Mouse (Mus musculus) liver, embryonic 14.5 days (tissue): Measurements from ENCODE around the gene Itgb3. TPM values are rescaled to one million over a fixed set of nuclear protein-coding genes. Genes with fewer than 3 reads are reported as not detected.

Source experiments
- ATAC-seq: fragments of 200-750 bp; cut with Nextera tagmentation; 2 replicates; pipeline ENCODE4 v1.8.0; 2017; ENCODE audit warnings: moderate number of reproducible peaks, mild to moderate bottlenecking, moderate library complexity; ENCODE audit not compliant: insufficient read depth
- DNase-seq, 3 experiments: peaks; one replicate each; pipeline ENCODE4 v3.0.0-alpha.2; 2012 to 2013; ENCODE audit warnings: low read depth in 3 of 3, low spot score in 3 of 3
- H3K27ac ChIP-seq: fragments of 300-500 bp; sonication (generic); 2 replicates; pipeline ENCODE4 v1.5.1; 2014; ENCODE audit warnings: moderate library complexity, mild to moderate bottlenecking, control low read depth, inconsistent platforms
- H3K27me3 ChIP-seq: fragments of 300-500 bp; sonication (generic); 2 replicates; pipeline ENCODE4 v1.6.1; 2014; ENCODE audit warnings: mild to moderate bottlenecking, low read length, moderate library complexity; ENCODE audit not compliant: control insufficient read depth, insufficient read depth
- H3K36me3 ChIP-seq: fragments of 300-500 bp; sonication (generic); replicated peaks from 2 replicates; pipeline ENCODE4 v1.6.1; 2014; ENCODE audit warnings: low read depth; ENCODE audit not compliant: control insufficient read depth, insufficient read depth
- H3K4me1 ChIP-seq, 2 experiments: fragments of 200-500 bp in 1 of 2; fragments of 300-500 bp in 1 of 2; sonication (generic) in 1 of 2; replicated peaks; 2 replicates each; pipeline ENCODE4 v1.6.1; 2012 to 2014; ENCODE audit warnings: antibody characterized with exemption in 1 of 2, inconsistent platforms in 1 of 2, low read length in 1 of 2; ENCODE audit not compliant: control insufficient read depth in 2 of 2, insufficient read depth in 2 of 2
- H3K4me2 ChIP-seq: fragments of 300-500 bp; sonication (generic); 2 replicates; pipeline ENCODE4 v1.6.1; 2014; ENCODE audit warnings: low read depth, mild to moderate bottlenecking, control low read depth, moderate library complexity
- H3K4me3 ChIP-seq, 2 experiments: fragments of 200-500 bp in 1 of 2; fragments of 300-500 bp in 1 of 2; sonication (generic) in 1 of 2; 2 replicates each; pipeline ENCODE4 v1.5.1; 2012 to 2014; ENCODE audit warnings: low read depth in 2 of 2, low read length in 2 of 2, mild to moderate bottlenecking in 2 of 2, control low read depth in 1 of 2, inconsistent platforms in 1 of 2, moderate library complexity in 1 of 2; ENCODE audit not compliant: insufficient read depth in 1 of 2
- H3K9ac ChIP-seq: fragments of 300-500 bp; sonication (generic); replicated peaks from 2 replicates; pipeline ENCODE4 v1.6.1; 2014; ENCODE audit warnings: mild to moderate bottlenecking, control low read depth, moderate library complexity
- H3K9me3 ChIP-seq: fragments of 300-500 bp; sonication (generic); 2 replicates; pipeline ENCODE4 v1.6.1; 2016; ENCODE audit warnings: low read length, mixed read lengths; ENCODE audit not compliant: control insufficient read depth
- CTCF ChIP-seq: IDR thresholded peaks from 2 replicates; pipeline ENCODE4 v1.5.1; 2016; ENCODE audit warnings: antibody characterized with exemption, low read depth, control low read depth
- EP300 ChIP-seq: IDR thresholded peaks from 2 replicates; pipeline ENCODE4 v1.6.1; 2016; ENCODE audit warnings: antibody characterized with exemption, low read depth
- WGBS: fragments of 180-500 bp; shearing (Covaris S2); extraction: QIAGEN DNeasy Blood & Tissue Kit; methylation state at CpG from one replicate; pipeline ENCODE4 v1.1.7; 2014; ENCODE audit not compliant: insufficient replicate concordance; 5-methylcytosine and 5-hydroxymethylcytosine counted together
- polyA plus RNA-seq, 2 experiments: library from polyadenylated mRNA; depleted of rRNA in 1 of 2; stranded (reverse) in 1 of 2; unstranded in 1 of 2; fragments of >200 nt; fragmentation: Nextera tagmentation in 1 of 2; extraction: Ambion mirVana in 1 of 2; gene quantifications; 2 replicates each; pipeline versions ENCODE4 v1.2.1 to v1.2.3; 2012 to 2014

The Itgb3 gene
- polyA plus RNA-seq, 2 experiments, result 5.7 to 11.2 TPM

DNA sequence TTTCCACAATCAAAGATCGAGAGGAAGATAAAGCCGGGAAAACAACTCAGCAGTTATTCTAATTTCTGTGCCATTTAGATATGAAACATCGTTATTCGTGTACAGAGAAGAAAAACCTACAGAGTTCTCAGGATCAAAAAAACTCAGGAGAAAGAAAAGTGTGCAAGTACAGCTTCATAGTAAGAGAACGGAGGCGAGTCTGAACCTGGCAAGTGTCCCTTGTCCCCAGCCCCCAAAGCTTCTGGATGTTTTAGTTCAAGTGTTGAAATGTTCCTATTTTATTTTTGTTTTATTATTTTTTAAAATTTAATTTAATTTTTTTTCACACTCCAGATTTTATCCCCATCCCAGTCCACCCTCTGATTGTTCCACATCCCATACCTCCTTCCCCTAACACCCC is 85.4 kb downstream of the Itgb3 start:
- ATAC-seq (no peak), DNase-seq (no peak)
- no peak overlapping the region for H3K9ac ChIP-seq
- H3K9me3 ChIP-seq, result no peaks in the 10 kb centered on the region
- H3K4me1 ChIP-seq, result no peaks in the 10 kb centered on the region
- H3K27me3 ChIP-seq, result no peaks in the 10 kb centered on the region
- 58% methylated on average over 6 of the region's 6 CpGs for WGBS
- TF ChIP-seq CTCF (no peak), EP300 (no peak)
- H3K4me3 ChIP-seq, result no peak overlapping the region
- no peak overlapping the region for H3K4me2 ChIP-seq
- H3K27ac ChIP-seq, result no peak overlapping the region
- H3K36me3 ChIP-seq, result no peaks in the 10 kb centered on the region

DNA sequence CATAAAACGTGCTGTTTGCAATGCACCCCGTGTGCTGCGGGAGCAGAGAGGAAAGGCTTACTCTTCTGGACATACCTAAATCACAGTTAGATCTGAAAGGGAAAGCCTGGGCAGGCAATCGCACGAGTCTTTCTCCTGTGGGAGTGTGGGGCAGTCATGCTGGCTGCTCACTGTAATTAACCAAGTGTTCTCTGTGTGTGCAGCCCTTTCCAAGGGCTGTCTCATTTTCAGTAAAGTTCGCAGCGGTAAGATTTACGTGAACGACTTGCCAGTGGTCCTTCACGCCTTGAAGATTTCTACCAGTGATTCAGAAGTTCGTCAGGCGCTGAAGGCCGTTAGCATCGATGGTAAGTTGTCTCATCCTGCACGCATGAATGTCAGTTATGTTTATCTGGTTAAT is 96.3 kb downstream of the Itgb3 start:
- no peak overlapping the region for H3K4me3 ChIP-seq
- DNase-seq (no peak), ATAC-seq (no peak)
- no peak for TF ChIP-seq CTCF
- no peak for TF ChIP-seq EP300
- no peaks in the 10 kb centered on the region for H3K27me3 ChIP-seq
- H3K4me1 ChIP-seq, result no peaks in the 10 kb centered on the region
- no peak overlapping the region for H3K4me2 ChIP-seq
- H3K9ac ChIP-seq, result no peak overlapping the region
- H3K36me3 ChIP-seq, result no peaks in the 10 kb centered on the region
- H3K27ac ChIP-seq, result no peak overlapping the region
- 62% methylated on average over 15 of the region's 15 CpGs for WGBS
- H3K9me3 ChIP-seq, result no peaks in the 10 kb centered on the region

- Histone ChIP-seq H3K4me2 (no peak overlapping the region), H3K4me1 (no peaks in the 10 kb centered on the region), H3K27me3 (no peaks in the 10 kb centered on the region), H3K27ac (no peak overlapping the region), H3K9ac (no peak overlapping the region), H3K4me3 (no peak overlapping the region), H3K36me3 (no peaks in the 10 kb centered on the region), H3K9me3 (no peaks in the 10 kb centered on the region)
- no peak for TF ChIP-seq EP300
- TF ChIP-seq CTCF, result 0 out of 2 replicates have a peak, but pooled peaks have one; percentile 15
- WGBS, result 48% methylated on average over 2 of the region's 2 CpGs
- DNase-seq (no peak), ATAC-seq (no peak)
Observed at GRCm38 (mm10) chr11:104707084-104707483, 99.3 kb downstream of the Itgb3 start.

Other genes starting within 250 kb of the Itgb3 start
- gene Kansl1, start 139.1 kb upstream of the Itgb3 start, polyA plus RNA-seq (2012; rRNA removed), result 12.3 and 13.8 TPM in 2 replicates
- gene Kansl1, start 139.1 kb upstream of the Itgb3 start, polyA plus RNA-seq (2014; fragmentation: Nextera tagmentation; extraction: Ambion mirVana), result 5.3 and 5.4 TPM in 2 replicates
- gene Cdc27, start 57.4 kb upstream of the Itgb3 start, polyA plus RNA-seq (2012; rRNA removed), result 8.1 and 12.1 TPM in 2 replicates
- 20.0 and 23.8 TPM in 2 replicates for gene Cdc27, start 57.4 kb upstream of the Itgb3 start, polyA plus RNA-seq (2014; fragmentation: Nextera tagmentation; extraction: Ambion mirVana)
- gene Myl4, start 57.3 kb upstream of the Itgb3 start, polyA plus RNA-seq (2012; rRNA removed), result 0.45 and 0.50 TPM in 2 replicates
- gene Myl4, start 57.3 kb upstream of the Itgb3 start, polyA plus RNA-seq (2014; fragmentation: Nextera tagmentation; extraction: Ambion mirVana), result 0.51 and 0.63 TPM in 2 replicates
- 0.01 and 0.02 TPM in 2 replicates for gene Gm11639, start 77.7 kb downstream of the Itgb3 start, polyA plus RNA-seq (2012; rRNA removed)
- gene Gm11639, start 77.7 kb downstream of the Itgb3 start, polyA plus RNA-seq (2014; fragmentation: Nextera tagmentation; extraction: Ambion mirVana), result 0.04 and 0.06 TPM in 2 replicates